Mouse (Mus musculus) forebrain, embryonic 16.5 days (tissue): ENCODE data around the gene Bag2. TPM values are rescaled to one million over a fixed set of nuclear protein-coding genes. Genes with fewer than 3 reads are reported as not detected.

ENCODE experiments used
- ATAC-seq: fragments of 200-750 bp; cut with Nextera tagmentation; 2 replicates; pipeline ENCODE4 v1.8.0; 2017; ENCODE audit warnings: mild to moderate bottlenecking, moderate library complexity
- H3K27ac ChIP-seq: fragments of 300-500 bp; sonication (generic); 2 replicates; pipeline ENCODE4 v1.5.1; 2014; ENCODE audit warnings: low read length, control low read depth
- H3K27me3 ChIP-seq: fragments of 300-500 bp; sonication (generic); replicated peaks from 2 replicates; pipeline ENCODE4 v1.6.1; 2014; ENCODE audit warnings: low read length; ENCODE audit not compliant: control insufficient read depth, insufficient read depth
- H3K36me3 ChIP-seq: fragments of 300-500 bp; sonication (generic); 2 replicates; pipeline ENCODE4 v1.6.1; 2014; ENCODE audit not compliant: control insufficient read depth, insufficient read depth
- H3K4me1 ChIP-seq: fragments of 300-500 bp; sonication (generic); replicated peaks from 2 replicates; pipeline ENCODE4 v1.6.1; 2014; ENCODE audit warnings: low read length; ENCODE audit not compliant: control insufficient read depth, insufficient read depth
- H3K4me2 ChIP-seq: fragments of 300-500 bp; sonication (generic); 2 replicates; pipeline ENCODE4 v1.6.1; 2014; ENCODE audit warnings: mild to moderate bottlenecking, low read length, control low read depth
- H3K4me3 ChIP-seq: fragments of 300-500 bp; sonication (generic); replicated peaks from 2 replicates; pipeline ENCODE4 v1.5.1; 2014; ENCODE audit warnings: mild to moderate bottlenecking, low read length, control low read depth
- H3K9ac ChIP-seq: fragments of 300-500 bp; sonication (generic); replicated peaks from 2 replicates; pipeline ENCODE4 v1.6.1; 2014; ENCODE audit warnings: low read depth, low read length, control low read depth
- H3K9me3 ChIP-seq: fragments of 300-500 bp; sonication (generic); 2 replicates; pipeline ENCODE4 v1.6.1; 2016; ENCODE audit warnings: low read length; ENCODE audit not compliant: control insufficient read depth
- WGBS: fragments of 180-500 bp; shearing (Covaris S2); extraction: QIAGEN DNeasy Blood & Tissue Kit; methylation state at CpG from one replicate; pipeline ENCODE4 v1.1.7; 2014; 5-methylcytosine and 5-hydroxymethylcytosine counted together
- polyA plus RNA-seq: library from polyadenylated mRNA; unstranded; fragments of >200 nt; fragmentation: Nextera tagmentation; extraction: Ambion mirVana; gene quantifications from 2 replicates; pipeline ENCODE4 v1.2.1, GENCODE M21; 2015

Gene Bag2
- polyA plus RNA-seq, 1 experiment from 2014 or later: 25.9 TPM

GRCm38 (mm10) chr1:33738681-33739278 is 18.8 kb downstream of the Bag2 start:
- H3K27ac ChIP-seq: no peak overlapping the region
- no peak overlapping the region for H3K4me3 ChIP-seq
- no peaks in the 10 kb centered on the region for H3K4me1 ChIP-seq
- H3K27me3 ChIP-seq: no peaks in the 10 kb centered on the region
- no peak overlapping the region for H3K4me2 ChIP-seq
- peak; percentile 21; the same call in 1 of the 2 replicates for ATAC-seq
- WGBS: 88% methylated on average over 11 of the region's 11 CpGs
- no peaks in the 10 kb centered on the region for H3K9me3 ChIP-seq
- H3K9ac ChIP-seq: no peak overlapping the region
- H3K36me3 ChIP-seq: peaks cover 30% of the 10 kb centered on the region

- Histone ChIP-seq H3K4me3 (no peak overlapping the region), H3K4me1 (no peaks in the 10 kb centered on the region), H3K27ac (no peak overlapping the region), H3K27me3 (no peaks in the 10 kb centered on the region), H3K4me2 (no peak overlapping the region), H3K9me3 (no peaks in the 10 kb centered on the region), H3K36me3 (peaks cover 30% of the 10 kb centered on the region), H3K9ac (no peak overlapping the region)
- WGBS: 87% methylated on average over 11 of the region's 11 CpGs
- no peak for ATAC-seq
Measured at GRCm38 (mm10) chr1:33738281-33738680, 19.3 kb downstream of the Bag2 start.

GRCm38 (mm10) chr1:33734001-33734685 is 23.5 kb downstream of the Bag2 start:
- no peak overlapping the region for H3K27ac ChIP-seq
- no peaks in the 10 kb centered on the region for H3K27me3 ChIP-seq
- WGBS: 70% methylated on average over 5 of the region's 5 CpGs
- no peaks in the 10 kb centered on the region for H3K9me3 ChIP-seq
- no peak overlapping the region for H3K4me3 ChIP-seq
- H3K36me3 ChIP-seq: peaks cover 21% of the 10 kb centered on the region
- ATAC-seq: no peak
- no peak overlapping the region for H3K4me2 ChIP-seq
- H3K9ac ChIP-seq: no peak overlapping the region
- H3K4me1 ChIP-seq: no peaks in the 10 kb centered on the region

- Histone ChIP-seq H3K27me3 (no peaks in the 10 kb centered on the region), H3K36me3 (peaks cover 22% of the 10 kb centered on the region), H3K4me2 (no peak overlapping the region), H3K27ac (no peak overlapping the region), H3K4me1 (no peaks in the 10 kb centered on the region), H3K9me3 (no peaks in the 10 kb centered on the region), H3K4me3 (no peak overlapping the region), H3K9ac (no peak overlapping the region)
- 91% methylated on average over 9 of the region's 9 CpGs for WGBS
- ATAC-seq: no peak
Measured at GRCm38 (mm10) chr1:33733044-33733443, 24.6 kb downstream of the Bag2 start.

GRCm38 (mm10) chr1:33725086-33725485 is 32.5 kb downstream of the Bag2 start:
- peaks cover 14% of the 10 kb centered on the region for H3K4me1 ChIP-seq
- H3K4me3 ChIP-seq: no peak overlapping the region
- no peak for ATAC-seq
- H3K4me2 ChIP-seq: no peak overlapping the region
- H3K27me3 ChIP-seq: no peaks in the 10 kb centered on the region
- H3K27ac ChIP-seq: no peak overlapping the region
- peaks cover 32% of the 10 kb centered on the region for H3K36me3 ChIP-seq
- H3K9me3 ChIP-seq: no peaks in the 10 kb centered on the region
- no peak overlapping the region for H3K9ac ChIP-seq
- 94% methylated on average over 5 of the region's 5 CpGs for WGBS

- no peaks in the 10 kb centered on the region for H3K9me3 ChIP-seq
- H3K4me1 ChIP-seq: peaks cover 15% of the 10 kb centered on the region
- H3K4me3 ChIP-seq: no peak overlapping the region
- 91% methylated on average over 6 of the region's 6 CpGs for WGBS
- H3K27me3 ChIP-seq: no peaks in the 10 kb centered on the region
- H3K9ac ChIP-seq: no peak overlapping the region
- H3K36me3 ChIP-seq: peaks cover 32% of the 10 kb centered on the region
- H3K4me2 ChIP-seq: no peak overlapping the region
- no peak overlapping the region for H3K27ac ChIP-seq
- no peak for ATAC-seq
Measured at GRCm38 (mm10) chr1:33724516-33724915, 33.1 kb downstream of the Bag2 start.

GRCm38 (mm10) chr1:33721020-33721419 is 36.6 kb downstream of the Bag2 start:
- ATAC-seq: no peak
- peak overlapping the region; percentile 19; the same call in 1 of the 2 replicates for H3K9ac ChIP-seq
- no peaks in the 10 kb centered on the region for H3K9me3 ChIP-seq
- 48% methylated on average over 7 of the region's 7 CpGs for WGBS
- H3K27me3 ChIP-seq: no peaks in the 10 kb centered on the region
- H3K36me3 ChIP-seq: peaks cover 21% of the 10 kb centered on the region
- H3K27ac ChIP-seq: no peak overlapping the region
- H3K4me1 ChIP-seq: peaks cover 18% of the 10 kb centered on the region
- peak overlapping the region; percentile 66 for H3K4me2 ChIP-seq
- peak overlapping the region; percentile 30 for H3K4me3 ChIP-seq

- whole genome bisulfite sequencing: 0% methylated on average over 32 of the region's 41 CpGs
- H3K4me1 ChIP-seq: peaks cover 18% of the 10 kb centered on the region
- H3K27ac ChIP-seq: peak overlapping the region; percentile 96
Measured at GRCm38 (mm10) chr1:33720231-33720630, 37.4 kb downstream of the Bag2 start.

GRCm38 (mm10) chr1:33719733-33720225 is 37.8 kb downstream of the Bag2 start, which contains the start of gene Rab23:
Rab23 (plus strand) TSS chr1:33719887.
- under 1% methylated on average over 51 of the region's 54 CpGs for WGBS
- Histone ChIP-seq H3K4me1 (peaks cover 19% of the 10 kb centered on the region), H3K9ac (peak within 1 kb of the TSS; percentile 92), H3K9me3 (no peaks in the 10 kb centered on the region), H3K27me3 (no peaks in the 10 kb centered on the region), H3K27ac (peak within 1 kb of the TSS; percentile 96), H3K4me2 (peak within 1 kb of the TSS; percentile 66), H3K36me3 (peaks cover 16% of the 10 kb centered on the region), H3K4me3 (peak within 1 kb of the TSS; percentile 84)
- ATAC-seq: peak; percentile 97

More at GRCm38 (mm10) chr1:33720231-33720630, 37.4 kb downstream of the Bag2 start:
- Histone ChIP-seq H3K9ac (peak overlapping the region; percentile 92), H3K9me3 (no peaks in the 10 kb centered on the region), H3K4me2 (peak overlapping the region; percentile 66), H3K36me3 (peaks cover 19% of the 10 kb centered on the region), H3K4me3 (peak overlapping the region; percentile 84), H3K27me3 (no peaks in the 10 kb centered on the region)
- ATAC-seq: peak; percentile 79
